Mouse (Mus musculus) cerebellum, postnatal 25 days (tissue): ENCODE measurements around the gene Nfic.

ENCODE experiments used
- DNase-seq, 2 experiments: peaks; one replicate each; pipeline ENCODE4 v3.0.0; 2021; ENCODE audit warnings: mixed read lengths in 2 of 2

Nfic gene

DNA sequence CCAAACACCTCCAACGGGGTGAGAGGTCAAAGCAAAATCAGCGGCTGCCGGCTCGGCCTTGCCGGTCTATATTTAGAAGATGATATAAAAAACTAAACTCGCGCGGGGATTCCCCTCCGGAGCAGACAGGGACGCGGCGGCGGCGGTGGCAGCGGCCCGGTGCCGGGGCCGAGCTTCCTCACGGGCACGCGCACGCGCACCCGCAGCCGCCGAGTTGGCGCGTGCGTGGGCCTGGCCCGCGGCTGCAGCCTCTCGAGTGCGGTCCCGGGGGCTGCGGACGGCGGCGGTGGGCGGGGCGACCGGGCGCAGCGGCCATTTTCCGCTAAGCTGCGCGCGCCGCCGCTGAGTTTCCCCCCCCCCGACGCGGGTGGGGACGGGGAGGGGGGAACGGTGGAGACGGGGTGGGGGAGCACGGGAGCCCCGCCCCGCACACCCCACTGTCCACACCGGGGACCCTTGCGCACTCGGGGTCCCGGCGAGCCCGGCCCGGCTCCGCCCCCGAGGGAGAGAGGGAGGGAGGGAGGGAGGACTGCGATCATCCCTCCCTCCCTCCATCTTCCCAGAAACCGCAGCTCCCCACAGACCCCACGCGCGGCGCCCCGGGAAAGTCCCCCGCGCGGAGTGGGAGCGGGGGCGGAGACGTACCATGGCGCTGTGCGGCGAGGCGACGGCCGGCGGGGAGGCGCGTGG lies 25.1 kb downstream of the Nfic start:
- DNase-seq: peak; percentile 91 to 95

DNA sequence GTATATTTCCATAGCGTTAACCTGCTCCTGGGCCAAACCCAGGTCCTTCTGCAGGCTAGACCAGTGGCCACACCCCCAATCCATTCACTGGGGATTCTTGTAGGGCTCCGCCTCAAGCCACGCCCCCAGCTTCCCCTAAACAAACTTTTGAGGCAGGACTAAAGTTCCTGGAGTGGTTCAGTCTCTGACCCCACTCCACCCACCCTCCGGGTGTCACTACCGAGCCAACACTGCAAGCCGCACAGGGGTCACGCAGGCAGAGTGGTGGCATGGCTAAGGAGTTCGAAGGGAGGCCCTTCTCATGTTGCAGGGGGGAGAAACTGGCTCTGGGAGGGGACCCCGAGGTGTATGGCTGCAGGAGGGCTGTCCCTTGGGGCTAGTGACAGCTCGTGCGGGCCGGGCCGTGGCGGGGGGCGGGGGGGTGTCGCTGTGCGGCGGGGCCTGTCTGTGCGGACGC lies 25.8 kb downstream of the Nfic start:
- DNase-seq: peak; percentile 60 to 79

DNA sequence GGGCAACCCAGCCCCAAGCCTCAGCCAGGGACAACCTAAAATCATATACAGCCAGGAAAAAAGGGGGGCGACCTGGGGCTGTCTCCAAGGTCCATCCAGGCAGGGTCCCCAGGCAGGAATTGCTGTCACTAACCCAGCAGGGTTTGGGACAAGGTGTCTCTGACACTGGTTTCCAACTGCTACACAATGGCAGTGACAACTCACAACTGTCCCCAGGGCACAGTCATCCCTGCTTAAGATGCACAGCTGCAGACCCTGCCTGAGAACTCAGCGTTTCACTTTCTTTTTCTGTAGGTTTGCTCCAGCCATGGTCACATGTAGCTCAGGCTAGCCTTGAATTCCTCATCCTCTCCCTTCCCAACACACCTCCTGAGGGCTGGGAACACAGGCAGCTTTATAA lies 26.3 kb downstream of the Nfic start:
- DNase-seq: peak; percentile 18 to 28

DNA sequence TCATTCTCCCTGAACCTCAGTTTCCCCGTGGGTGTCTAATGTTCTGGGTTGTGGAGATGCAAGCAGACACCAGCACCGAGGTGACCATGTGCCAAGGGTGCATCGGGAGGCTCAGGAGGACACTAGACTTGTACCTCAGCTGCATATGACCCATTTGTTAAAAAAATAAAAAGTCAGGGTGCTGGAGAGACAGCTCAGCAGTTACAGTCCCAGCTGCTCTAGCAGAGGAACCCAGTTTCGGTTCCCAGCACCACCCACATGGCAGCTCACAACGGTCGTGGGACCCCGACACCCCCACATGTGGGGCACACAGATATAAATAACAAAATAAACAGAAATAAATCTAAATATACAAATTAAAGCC lies 26.9 kb downstream of the Nfic start:
- peak in 1 of 2 experiments; percentile 29 for DNase-seq

DNA sequence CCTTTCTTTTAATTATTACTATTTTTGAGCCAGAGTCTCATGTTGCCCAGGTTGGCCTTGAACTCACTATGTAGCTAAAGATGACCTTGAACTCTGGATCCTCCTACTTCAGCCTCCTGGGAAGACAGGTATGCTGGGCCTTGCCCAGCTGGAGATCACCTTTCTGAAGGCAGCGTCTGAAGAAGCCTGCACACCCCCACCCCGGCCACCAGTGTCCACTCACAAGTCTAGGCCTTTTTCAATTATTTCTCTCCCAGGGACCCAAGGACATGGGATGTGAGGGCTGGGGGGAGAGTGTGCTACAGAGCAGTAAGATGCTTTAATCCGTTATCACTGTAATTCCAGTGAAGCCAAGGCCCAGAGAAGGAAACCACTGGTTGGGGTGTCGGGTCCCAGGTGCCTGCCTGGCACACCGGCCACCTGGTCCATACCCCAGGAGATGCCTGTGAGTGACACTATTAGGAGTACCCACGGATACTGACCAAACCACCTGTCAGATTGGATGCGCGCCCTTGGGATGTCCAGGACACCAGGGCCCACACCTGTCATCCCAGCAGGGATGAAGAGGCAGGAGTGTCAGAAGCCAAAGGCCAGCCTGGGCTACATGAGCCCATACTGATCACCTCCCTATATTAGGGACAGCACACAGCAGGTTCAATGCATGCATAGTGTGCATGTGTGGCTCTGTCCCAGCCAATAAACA lies 27.5 kb downstream of the Nfic start:
- DNase-seq: peak; percentile 75 to 83

DNA sequence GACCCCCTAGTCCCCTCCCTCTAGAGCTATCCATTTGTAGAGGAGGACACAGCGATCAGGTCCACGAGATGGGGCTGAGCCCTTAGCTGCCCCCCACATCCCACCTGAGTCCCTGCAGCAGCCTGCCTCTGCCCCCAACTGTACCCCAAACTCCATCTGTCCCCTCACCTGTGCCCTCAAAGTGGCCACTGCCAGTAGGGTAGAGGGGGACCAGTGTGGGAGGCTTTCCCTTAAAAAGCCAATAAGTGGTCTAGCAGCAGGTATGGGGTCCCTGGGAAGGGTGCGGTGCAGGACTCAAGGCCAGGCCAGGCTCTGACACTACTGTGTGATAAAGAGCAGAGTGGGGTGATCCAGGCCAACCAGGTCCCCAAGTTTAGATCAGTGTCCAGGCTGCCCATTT lies 28.1 kb downstream of the Nfic start:
- no peak for DNase-seq

DNA sequence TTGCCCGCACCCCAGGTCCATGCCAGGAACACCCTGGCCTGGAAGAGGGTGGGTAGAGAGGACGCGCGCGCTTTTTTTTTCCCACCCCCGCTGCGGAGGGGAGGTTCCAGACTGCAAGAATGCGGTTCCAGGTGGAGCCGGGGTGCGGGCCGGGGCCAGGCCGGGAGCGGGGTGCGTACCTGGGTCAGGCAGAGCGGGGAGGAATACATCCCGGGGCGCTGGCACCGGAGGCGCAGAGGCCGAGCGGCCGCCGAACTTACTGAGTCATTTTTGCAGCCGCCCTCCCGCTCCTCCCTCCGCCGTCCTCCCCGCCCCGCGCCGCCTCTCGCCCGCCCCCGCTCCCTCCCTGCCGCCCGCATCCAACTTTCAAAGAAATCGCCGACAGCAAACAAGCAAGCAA lies 28.5 kb downstream of the Nfic start:
- DNase-seq: peak; percentile 83 to 90

DNA sequence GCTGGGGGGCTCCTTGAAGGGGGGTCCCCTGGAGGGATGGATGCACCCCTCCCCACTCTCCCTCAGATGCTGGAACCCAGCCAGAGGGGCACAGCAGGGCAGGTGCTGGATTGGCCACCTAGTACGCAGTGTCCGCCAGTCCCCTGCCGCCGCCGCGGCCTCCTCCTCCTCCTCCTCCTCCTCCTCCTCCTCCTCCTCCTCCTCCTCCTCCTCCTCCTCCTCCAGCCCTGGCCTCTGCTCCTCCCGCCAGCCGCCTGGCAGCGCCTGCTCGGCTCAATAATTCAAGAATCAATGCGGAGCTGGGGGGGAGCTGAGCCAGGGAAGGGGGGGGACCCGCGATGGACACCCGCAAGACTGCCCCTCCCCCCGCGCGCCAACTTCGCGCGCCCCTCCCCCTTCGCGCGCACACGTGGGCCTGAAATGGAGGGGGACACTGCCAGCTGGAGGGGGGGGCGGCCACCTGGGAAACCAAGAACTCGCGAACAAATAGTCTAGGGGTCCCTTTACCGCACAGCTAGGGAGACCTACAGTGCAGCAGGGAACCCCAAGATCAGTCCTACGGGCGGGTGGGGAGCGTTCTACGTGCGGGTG lies 29.3 kb downstream of the Nfic start:
- DNase-seq: peak; percentile 63 to 78

DNA sequence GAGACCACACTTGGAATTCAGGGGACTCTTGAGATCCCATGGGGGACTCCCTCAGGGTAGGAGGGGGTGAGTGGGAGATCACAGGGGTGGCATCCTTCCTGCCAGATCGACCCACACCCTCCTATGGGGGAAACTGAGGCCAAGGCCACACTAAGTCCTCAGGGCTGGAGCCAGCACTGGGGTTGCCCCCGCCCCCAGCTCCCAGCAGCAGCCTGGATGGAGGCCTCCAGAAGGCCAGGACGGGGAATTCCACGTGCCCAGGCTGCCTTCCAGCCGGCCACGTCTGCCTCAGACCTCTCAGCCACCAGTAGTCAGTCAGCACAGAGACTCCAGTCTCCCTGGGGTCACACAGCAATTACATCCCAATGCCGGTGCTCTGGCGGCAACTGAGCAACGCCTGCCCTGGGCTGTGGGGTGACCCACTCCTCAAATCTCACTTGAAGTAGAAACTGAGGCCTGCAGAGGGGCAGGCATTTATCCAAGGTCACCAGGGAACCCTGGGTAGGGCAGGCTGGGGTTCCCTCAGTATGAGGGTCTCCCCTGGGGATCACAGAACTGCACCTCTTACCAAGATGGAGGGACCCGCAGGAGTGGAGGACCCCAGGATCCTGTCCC lies 30.1 kb downstream of the Nfic start:
- DNase-seq: peak; percentile 73 to 74

DNA sequence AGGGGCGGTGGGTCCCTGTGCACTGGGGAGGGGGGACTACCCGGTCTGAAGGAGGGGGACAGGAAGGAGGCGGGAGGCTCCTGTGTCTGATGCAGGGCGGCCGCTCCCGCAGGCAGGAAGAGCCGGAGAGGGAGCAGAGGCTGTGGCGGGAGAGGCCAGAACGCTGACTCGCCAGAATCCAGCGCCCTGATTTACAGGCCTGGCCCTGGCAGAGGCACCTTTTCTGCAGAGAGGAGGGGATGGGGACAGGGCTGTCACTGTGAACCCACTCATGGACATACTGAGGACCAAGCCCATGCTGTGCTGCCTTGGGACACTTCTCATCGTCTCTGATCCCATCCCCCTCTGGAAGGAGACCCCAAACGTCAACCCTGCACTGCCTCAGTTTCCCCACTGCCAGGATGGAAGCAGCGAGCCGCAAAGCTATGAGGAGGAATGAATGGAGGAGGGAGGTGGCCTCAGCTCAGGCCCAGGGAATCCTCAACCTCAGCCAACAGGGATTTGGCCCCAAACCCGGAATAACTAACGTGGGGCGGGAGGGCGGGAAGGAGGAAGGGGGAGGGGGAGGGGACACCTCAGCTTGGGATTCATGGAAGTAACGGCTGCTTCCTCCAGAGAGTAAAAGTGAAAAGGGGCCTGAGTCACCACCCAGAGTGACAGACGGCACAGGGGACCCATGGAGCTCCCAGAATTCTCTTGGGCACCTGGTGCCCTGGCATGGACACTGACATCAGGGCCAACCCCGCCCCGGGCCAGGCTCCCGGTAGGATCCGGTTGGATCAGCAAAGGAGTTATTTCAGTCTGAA lies 31.0 kb downstream of the Nfic start:
- DNase-seq: peak; percentile 94

DNA sequence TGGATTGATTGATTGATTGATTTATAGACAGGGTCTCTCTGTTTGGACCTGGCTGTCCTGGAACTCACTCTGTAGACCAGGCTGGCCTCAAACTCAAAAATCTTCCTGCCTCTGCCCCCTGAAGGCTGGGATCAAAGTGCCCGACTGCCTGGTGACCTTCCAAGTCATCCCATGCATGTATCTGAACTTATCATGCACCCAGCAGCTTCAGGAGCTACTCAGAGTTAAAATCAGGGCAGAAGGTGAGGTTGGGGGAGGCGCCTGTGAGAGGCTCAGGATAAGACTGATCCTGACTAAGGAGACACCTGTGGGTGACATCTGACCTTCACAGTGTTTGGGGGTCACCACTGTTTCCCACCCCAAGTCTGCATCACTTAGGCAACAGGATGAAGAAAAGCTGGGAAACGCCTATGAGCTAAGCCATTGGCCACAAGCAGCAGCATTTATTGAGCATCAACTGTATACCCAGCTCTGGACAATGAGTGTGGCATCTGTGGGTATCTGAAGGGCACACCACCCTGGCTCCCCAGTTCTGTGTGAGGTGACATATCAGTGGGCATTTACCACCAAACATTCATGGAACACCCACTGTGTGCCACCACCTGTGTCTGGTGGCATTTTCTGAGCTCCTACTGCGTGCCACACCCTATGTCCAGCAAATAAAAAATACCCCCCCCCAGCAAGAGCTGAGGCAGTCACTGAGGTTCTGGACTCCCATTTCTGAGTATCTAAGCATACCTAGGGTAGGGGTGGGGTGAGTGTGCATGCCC lies 31.8 kb downstream of the Nfic start:
- DNase-seq: no peak

DNA sequence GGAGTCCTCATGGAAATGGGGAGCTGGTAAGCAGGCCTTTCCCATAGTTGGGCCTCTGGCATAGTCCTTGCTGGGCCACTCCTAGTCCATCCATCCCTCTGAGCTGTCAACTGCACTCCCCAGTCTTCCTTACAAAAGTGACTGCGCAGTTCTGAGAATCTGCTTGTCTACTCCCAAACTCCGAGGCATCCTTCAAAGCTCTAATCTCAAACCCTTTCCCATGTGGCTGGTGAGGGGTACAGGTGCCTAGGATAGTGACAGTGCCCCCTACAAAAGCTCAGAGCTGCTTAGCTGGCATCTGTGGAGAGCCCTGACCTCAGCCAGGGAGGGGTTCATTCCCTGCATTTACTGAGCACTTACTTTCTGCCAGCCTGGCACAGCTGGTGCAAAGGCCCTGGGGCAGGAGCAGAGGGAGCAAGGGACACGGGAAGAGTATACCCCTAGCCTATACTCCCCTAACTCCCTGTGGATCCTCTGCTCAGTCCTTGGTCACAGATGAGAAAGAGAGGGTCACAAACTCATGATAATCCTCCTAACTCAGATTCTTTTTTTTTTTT lies 32.7 kb downstream of the Nfic start:
- DNase-seq: peak in 1 of 2 experiments; percentile 22

DNA sequence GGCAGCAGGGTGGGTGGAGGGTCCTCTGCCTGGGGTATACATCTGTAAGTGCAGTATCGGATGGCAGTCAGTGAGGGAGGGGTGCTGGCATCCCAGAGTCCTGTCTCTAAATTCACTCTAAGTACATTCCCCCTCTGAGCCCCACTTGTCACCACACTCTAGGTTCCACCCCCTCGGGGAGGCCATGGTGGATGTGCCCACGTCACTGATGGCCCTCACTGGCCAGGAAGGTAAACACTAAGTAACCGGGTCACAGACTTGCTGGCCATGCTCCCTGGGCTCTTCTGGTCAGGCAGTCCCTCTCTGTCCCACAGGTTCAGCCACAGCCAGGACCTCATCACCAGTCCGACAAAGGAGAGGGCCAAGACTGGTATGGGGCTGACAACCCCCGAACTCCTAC lies 33.2 kb downstream of the Nfic start:
- DNase-seq: peak; percentile 23 to 30

DNA sequence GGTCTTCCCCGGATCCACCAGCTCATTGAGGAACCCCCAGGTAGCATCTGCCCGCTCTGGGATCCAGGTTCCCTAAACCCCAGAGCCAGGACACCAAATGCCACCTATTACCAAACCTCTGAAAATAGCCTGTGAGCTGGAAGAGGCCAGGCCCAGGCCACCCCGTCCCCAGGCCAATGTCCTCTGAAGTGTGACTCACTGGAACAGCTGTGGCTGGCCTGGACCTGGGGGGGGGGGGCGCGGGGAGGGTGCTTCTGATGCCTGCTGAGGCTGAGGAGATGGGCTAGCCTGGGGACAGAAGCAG lies 33.7 kb downstream of the Nfic start:
- peak in 1 of 2 experiments; percentile 19 for DNase-seq

DNA sequence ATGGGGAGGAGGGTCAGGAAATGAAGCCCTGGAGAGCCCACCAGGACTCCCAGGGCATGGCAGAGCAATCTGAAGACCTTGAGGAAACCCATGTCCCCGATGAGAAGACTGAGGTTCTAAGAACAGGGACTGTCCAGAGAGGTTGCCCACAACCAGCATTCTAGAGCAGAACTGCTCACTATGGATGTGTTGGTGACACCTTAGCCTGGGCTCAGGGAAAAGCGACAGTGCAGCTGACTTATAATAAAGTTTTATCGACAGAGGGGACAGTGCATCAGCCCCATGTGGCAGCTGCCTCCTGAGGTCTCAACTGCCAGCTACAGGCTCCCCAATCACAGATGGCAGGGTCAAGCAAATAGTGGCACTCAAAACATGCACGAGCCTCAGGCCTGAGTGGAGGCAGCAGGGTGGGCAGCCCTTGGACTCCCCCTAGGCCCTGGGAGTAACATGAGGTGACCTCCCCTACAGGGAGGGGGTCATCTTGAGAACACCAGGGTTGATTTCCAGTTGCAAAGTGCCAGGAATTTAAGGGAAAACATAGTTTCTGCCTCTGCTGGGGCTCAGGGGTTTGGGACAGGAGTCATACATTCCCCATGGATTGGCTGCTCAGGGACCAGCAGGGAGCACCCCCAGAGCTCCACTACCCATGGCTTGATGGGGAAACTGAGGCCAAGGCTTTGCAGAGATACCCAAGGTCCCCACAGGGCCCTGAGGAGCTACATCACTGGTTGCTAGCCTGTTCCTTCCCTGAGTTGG lies 34.2 kb downstream of the Nfic start:
- DNase-seq: peak in 1 of 2 experiments; percentile 16

DNA sequence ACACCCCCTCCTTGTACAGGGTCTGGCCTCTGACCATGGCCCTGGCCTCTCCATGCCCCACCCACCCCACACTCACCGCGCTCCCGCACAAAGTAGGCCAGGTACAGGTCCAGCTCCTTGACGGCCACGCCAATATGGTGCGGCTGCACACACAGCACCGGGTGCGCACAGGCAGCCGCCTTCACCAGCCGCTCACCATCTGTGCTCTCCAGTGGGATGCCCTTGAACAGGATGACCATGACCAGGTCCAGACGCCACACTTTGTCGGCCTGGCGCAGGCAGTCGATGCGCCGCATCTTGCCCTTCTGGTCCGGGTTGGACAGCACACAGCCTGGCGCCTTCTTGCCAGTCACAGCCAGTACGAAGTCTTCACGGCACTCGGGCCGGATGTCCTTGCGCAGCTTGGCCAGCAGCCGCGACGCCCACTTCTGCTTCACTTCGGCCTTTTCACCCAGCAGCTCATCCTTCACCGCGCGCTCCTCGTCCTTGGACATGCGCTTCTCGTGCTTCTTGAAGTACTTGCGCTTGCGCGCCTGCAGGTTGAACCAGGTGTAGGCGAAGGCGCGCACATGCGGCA lies 35.2 kb downstream of the Nfic start:
- peak; percentile 69 to 72 for DNase-seq

DNA sequence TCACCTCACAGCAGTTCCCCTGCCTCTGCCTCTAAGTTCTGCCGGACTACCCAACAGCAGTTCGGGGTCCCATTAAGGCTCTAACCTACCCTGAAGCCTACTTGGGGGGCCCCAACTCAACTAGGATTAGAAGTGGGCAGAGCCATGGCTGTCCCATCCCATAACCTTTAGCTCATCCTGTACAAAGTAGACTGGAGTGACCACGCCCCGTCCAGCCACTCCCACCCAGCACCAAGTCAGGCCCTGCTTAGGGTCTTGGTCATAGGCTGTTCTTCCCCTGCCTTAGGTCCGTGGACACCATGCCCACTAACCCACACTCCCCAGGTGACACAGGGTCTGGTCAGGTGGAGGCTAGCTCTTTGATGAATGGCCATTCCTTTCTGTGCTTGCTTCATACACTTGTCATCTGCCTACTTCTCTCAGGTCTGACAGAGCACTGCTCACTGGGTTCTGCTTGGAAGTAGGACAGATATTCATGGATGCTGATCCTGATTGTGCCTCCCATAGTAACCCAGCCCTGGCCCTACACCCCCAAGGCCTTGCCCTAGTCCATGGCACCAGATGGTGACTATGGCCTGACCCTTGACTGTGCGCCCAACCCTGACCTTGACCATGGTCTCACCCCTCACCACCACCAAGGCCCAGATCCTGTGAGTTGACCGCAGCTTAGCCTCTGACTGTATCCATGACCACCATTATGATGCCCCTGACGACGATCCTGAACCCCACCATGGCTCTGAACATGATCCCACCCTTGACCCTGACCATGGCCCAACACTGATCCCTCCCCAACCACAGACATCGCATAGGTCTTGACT lies 36.1 kb downstream of the Nfic start:
- peak; percentile 19 to 32 for DNase-seq

DNA sequence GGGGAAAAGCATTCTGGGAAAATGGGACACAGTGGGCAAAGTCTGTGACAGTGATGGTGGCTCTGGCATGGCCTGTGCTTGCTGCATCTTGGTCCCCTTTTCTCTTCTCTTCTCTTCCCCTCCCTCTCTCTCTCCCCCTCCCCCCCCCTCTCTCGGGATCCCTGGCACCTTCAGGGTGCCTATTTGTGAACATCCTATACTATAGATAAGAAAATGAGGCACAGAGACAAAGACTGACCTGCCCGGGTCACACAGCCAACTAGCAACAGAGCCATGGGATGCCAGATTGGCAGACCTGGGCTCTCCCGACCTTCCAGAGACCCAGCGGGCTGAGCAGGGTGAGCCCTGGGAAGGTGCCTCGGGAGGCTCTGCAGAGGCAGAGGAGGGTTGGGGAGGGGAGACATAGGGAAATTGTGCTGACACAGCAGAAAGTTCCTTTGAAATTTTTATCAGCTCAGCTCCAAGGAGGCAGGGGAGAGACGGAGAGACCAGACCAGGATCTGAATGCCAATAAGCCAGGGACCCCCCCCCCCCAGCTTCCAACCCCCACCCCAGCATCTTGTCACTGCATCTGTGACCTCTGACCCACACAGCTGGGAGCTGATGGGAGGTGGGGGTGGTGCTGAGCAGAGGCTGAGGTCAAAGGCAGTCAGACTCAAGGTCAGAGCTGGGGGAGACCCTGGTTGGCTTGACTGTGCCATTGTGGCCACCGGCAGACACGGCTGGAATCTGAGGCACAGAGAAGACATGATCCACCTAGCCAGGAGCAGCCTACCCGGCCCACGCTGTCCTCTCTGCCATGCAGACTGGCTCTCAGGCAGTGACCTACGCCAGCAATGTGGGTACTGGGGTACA lies 37.0 kb downstream of the Nfic start:
- DNase-seq: peak; percentile 11 to 24
